Mouse (Mus musculus) lung, postnatal 0 days (tissue): ENCODE results near the gene 9230112D13Rik.

Experiments
- CTCF ChIP-seq: IDR thresholded peaks from 2 replicates; pipeline ENCODE4 v1.5.1; 2016; ENCODE audit warnings: antibody characterized with exemption, mild to moderate bottlenecking
- EP300 ChIP-seq: IDR thresholded peaks from 2 replicates; pipeline ENCODE4 v1.6.1; 2016; ENCODE audit warnings: antibody characterized with exemption, mild to moderate bottlenecking, control low read depth

GRCm38 (mm10) chr14:34540685-34541162 lies 18.1 kb upstream of the 9230112D13Rik start:
- TF ChIP-seq CTCF: no peak
- TF ChIP-seq EP300: no peak
